Mouse (Mus musculus): Measurements from ENCODE around the gene Slc12a7.

GRCm38 (mm10) chr13:73750435-73750834 is 17.5 kb downstream of the Slc12a7 start:
- no peak for TF ChIP-seq CTCF (IDR thresholded peaks at IDR 0.05; ENCODE audit: low read depth)
- TF ChIP-seq EP300 (IDR thresholded peaks at IDR 0.05; ENCODE audit: low read depth): no peak

Measured in liver, postnatal 0 days (tissue).